Mouse (Mus musculus): ENCODE measurements around the gene Nr6a1. TPM values are rescaled to one million over a fixed set of nuclear protein-coding genes. Genes with fewer than 3 reads are reported as not detected.

Nr6a1 gene
- polyA plus RNA-seq, 1 experiment from 2014 or later = 2.1 TPM

DNA sequence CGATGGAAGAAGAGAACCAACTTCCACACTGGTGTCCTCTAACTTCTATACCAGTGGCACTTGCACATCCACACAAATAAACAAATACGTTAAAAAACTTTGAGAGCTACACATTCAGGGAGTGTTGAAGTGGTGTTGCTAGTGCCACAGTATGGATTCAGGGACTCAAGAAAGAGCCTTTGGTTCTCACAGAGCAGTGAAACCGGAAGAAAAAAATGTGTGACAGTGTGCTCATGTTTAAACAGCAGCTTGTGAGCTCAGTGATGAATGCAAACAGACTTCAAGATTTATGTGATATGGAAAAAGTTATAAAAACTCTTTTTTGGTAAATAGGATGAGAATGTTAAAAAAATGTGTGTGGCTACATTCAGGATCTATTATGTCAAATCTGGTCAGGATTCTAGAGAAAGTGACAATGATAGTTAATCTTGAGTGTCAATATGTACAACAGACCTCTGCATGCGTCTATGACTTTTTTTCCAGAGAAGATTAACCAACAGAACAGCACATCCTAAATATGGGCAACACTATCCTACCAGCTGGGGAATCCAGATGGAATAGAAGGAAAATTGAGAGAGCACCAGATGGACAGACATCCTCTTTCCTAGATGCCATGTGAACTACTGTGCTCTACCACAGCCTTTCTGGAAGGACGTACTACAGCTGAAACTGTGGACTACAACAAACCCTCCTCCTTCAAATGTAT is 156.6 kb downstream of the Nr6a1 start:
- no peaks in the 10 kb centered on the region for H3K27me3 ChIP-seq (replicated peaks)
- H3K9me3 ChIP-seq (replicated peaks) = no peaks in the 10 kb centered on the region
- WGBS (ENCODE audit: insufficient replicate concordance) = 69% methylated on average over 5 of the region's 5 CpGs
- H3K27ac ChIP-seq = no peak overlapping the region
- H3K4me2 ChIP-seq = no peak overlapping the region
- H3K9ac ChIP-seq = no peak overlapping the region
- H3K4me3 ChIP-seq = no peak overlapping the region
- H3K4me1 ChIP-seq = peaks cover 5% of the 10 kb centered on the region; the same call in 1 of the 2 replicates
- H3K36me3 ChIP-seq = no peaks in the 10 kb centered on the region
- ATAC-seq = no peak

DNA sequence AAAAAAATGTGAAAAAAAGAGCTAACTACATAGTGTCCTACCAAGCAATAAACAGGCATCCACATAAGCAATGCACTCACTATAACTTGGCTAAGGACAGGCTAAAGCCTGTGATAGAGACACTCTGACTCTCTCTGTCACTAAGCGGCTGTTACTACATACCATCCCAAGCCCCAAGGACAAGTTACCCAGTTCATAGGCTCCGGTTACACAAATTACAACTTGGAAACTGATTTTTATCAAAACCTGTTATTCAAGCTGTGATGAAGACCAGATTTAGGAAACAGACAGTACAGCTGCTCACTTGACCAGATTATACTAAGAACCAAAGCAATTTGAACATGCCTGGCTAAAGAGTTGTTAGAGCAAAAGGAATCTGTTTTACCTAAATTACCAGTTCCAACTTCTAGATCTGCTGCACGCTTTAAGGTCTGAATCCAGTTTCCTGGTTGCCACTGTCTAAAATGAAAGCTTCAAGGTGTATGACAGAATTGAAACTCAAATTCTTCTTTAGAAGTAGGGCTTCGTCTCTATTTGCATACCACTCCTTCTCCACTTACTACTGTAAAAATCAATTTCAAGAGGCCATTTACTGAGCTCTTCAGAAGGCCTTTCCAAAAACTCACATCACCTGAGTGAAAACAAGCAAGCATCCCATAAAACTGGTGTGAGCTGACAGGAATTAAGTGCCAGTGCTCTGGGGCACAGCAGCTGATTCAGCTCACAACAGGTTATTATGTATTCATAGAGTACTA is 160.1 kb downstream of the Nr6a1 start:
- no peak overlapping the region for H3K27ac ChIP-seq
- H3K9ac ChIP-seq = no peak overlapping the region
- ATAC-seq = no peak
- no peaks in the 10 kb centered on the region for H3K4me1 ChIP-seq
- no peak overlapping the region for H3K4me2 ChIP-seq
- H3K36me3 ChIP-seq = no peaks in the 10 kb centered on the region
- 78% methylated on average over 4 of the region's 4 CpGs for WGBS (ENCODE audit: insufficient replicate concordance)
- H3K27me3 ChIP-seq (replicated peaks) = no peaks in the 10 kb centered on the region
- H3K4me3 ChIP-seq = no peak overlapping the region
- no peaks in the 10 kb centered on the region for H3K9me3 ChIP-seq (replicated peaks)

DNA sequence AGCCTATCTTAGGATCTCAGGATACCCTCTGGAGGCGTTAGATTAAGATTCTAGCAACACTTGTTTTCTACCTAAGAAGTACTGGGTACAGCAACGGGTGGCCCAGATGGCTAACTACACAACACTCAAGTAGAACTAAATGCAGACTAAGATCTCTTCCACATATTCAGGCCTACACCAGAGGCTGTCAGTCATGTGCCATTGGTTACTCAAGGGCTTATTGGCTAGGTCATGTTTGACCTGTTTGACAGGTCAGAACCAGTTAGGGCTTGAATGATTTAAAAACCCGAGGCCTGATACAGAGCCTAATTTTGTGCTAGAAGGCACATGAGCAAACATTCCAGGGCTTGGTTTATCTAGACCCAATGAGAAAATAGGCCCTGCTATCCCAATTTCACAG is 187.6 kb downstream of the Nr6a1 start:
- 0 out of 2 replicates have a peak, but pooled peaks cover 3% of the 10 kb centered on the region for H3K4me1 ChIP-seq
- peaks cover 5% of the 10 kb centered on the region; the same call in 1 of the 2 replicates for H3K36me3 ChIP-seq
- 58% methylated on average over 3 of the region's 3 CpGs for WGBS (ENCODE audit: insufficient replicate concordance)
- no peaks in the 10 kb centered on the region for H3K27me3 ChIP-seq (replicated peaks)
- H3K9ac ChIP-seq = no peak overlapping the region
- no peak overlapping the region for H3K27ac ChIP-seq
- no peak overlapping the region for H3K4me3 ChIP-seq
- H3K4me2 ChIP-seq = no peak overlapping the region
- no peak for ATAC-seq
- H3K9me3 ChIP-seq (replicated peaks) = no peaks in the 10 kb centered on the region

DNA sequence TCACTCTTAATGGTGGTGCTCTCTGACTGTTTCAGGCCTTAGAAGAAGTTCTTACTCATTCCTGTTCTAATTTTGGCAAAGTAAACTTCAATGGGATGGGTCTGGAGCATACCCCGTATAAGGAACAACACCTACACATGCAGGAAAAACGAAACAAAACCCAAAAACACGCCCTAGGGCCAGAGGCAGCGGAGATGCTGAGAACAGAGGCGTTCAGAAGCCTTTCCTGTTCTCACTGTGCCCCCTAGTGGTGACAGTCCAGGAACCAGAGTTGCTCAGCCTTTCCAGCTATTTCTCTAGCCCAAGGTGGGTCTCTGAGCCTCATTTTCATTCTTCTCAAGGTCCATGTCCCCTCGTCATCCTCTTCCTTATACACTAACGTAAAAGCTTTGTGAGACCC is 188.1 kb downstream of the Nr6a1 start:
- 19% methylated on average over 7 of the region's 7 CpGs for WGBS (ENCODE audit: insufficient replicate concordance)
- H3K36me3 ChIP-seq = peaks cover 5% of the 10 kb centered on the region; the same call in 1 of the 2 replicates
- H3K9me3 ChIP-seq (replicated peaks) = no peaks in the 10 kb centered on the region
- ATAC-seq = no peak
- H3K27ac ChIP-seq = no peak overlapping the region
- no peak overlapping the region for H3K4me2 ChIP-seq
- no peaks in the 10 kb centered on the region for H3K27me3 ChIP-seq (replicated peaks)
- H3K9ac ChIP-seq = no peak overlapping the region
- H3K4me1 ChIP-seq = 0 out of 2 replicates have a peak, but pooled peaks cover 3% of the 10 kb centered on the region
- H3K4me3 ChIP-seq = no peak overlapping the region

DNA sequence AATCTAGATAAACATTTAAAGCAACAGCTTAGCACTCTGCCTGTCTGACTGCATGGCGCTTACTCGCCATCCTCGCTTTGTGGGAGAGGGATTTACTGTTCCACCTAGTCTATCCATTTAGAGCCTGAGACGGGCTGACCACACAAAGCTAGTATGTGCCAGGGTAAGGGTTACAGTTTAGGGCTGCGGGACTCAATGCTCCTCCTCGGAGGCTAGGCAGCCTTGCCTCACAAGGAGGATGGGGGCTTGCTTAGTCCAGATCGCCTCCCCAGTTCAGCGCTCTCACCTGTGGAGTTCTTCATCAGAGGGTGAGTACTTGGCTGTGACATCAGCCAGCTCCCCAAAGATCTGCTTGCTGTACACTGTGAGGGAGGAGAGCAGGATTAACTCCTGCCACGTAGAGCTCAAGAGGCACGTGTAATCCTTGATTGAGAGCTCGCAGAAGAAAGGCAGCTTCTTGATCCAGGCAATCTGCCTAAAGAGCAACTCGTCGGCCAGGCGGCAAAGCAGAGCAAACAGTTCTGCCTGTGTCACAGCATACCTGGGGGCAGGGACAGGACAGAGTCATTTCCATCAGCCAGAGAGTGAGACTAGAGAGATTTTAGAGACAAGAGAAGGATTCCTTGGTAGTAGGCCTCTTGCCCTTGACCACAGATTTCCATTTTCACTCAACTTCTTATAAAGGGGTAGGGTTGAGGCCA is 188.7 kb downstream of the Nr6a1 start:
- H3K9ac ChIP-seq = no peak overlapping the region
- no peaks in the 10 kb centered on the region for H3K27me3 ChIP-seq (replicated peaks)
- WGBS (ENCODE audit: insufficient replicate concordance) = 78% methylated on average over 14 of the region's 14 CpGs
- no peak overlapping the region for H3K4me2 ChIP-seq
- H3K9me3 ChIP-seq (replicated peaks) = no peaks in the 10 kb centered on the region
- no peak overlapping the region for H3K27ac ChIP-seq
- H3K4me1 ChIP-seq = 0 out of 2 replicates have a peak, but pooled peaks cover 3% of the 10 kb centered on the region
- no peak for ATAC-seq
- peaks cover 5% of the 10 kb centered on the region; the same call in 1 of the 2 replicates for H3K36me3 ChIP-seq
- H3K4me3 ChIP-seq = no peak overlapping the region

DNA sequence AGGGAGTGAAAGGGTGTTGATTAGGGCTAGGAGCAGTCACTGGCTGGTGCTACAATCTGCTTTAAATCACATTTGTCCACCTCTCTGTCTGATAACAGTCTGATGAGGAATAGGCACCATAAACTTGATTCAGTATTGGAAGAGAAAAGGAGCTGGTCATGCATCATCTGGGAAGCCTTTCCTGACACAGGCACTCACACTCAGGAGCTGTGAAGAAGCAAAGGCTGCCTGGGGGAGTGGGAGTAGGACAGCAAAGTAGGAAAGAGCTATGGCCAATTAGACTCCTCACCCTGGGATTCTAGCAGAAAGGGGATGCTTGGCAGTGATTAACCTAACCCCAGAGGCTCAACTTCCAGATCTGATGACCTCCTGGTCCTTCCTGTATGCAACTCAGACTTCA is 191.7 kb downstream of the Nr6a1 start:
- Histone ChIP-seq H3K4me3 (no peak overlapping the region), H3K36me3 (peaks cover 5% of the 10 kb centered on the region; the same call in 1 of the 2 replicates), H3K4me2 (no peak overlapping the region), H3K9ac (no peak overlapping the region), H3K4me1 (0 out of 2 replicates have a peak, but pooled peaks cover 3% of the 10 kb centered on the region), H3K27me3 (replicated peaks) (no peaks in the 10 kb centered on the region), H3K27ac (no peak overlapping the region), H3K9me3 (replicated peaks) (no peaks in the 10 kb centered on the region)
- ATAC-seq = no peak

DNA sequence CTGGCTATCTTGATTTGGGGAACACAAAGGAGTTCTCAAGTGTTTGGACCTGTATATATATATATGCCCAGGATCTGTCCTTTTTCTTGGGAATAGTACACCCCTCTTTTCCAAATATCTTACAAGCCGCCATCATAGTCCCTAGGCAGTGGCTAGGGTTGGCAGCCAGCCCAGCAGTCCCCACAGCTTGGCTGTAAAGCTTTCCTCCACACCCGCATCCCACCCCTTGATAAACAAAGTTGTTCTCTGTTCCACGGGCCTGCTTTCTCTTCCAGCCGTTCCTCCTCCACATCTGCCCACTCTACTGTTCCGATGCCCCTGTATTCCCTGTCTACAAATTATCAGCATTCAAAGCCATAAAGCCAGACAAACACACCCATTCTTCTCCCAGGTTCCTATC is 192.8 kb downstream of the Nr6a1 start:
- Histone ChIP-seq H3K4me3 (no peak overlapping the region), H3K4me1 (0 out of 2 replicates have a peak, but pooled peaks cover 3% of the 10 kb centered on the region), H3K9me3 (replicated peaks) (no peaks in the 10 kb centered on the region), H3K36me3 (peaks cover 5% of the 10 kb centered on the region; the same call in 1 of the 2 replicates), H3K27ac (no peak overlapping the region), H3K9ac (no peak overlapping the region), H3K4me2 (no peak overlapping the region), H3K27me3 (replicated peaks) (no peaks in the 10 kb centered on the region)
- ATAC-seq = no peak
- WGBS (ENCODE audit: insufficient replicate concordance) = 69% methylated on average over 5 of the region's 5 CpGs

DNA sequence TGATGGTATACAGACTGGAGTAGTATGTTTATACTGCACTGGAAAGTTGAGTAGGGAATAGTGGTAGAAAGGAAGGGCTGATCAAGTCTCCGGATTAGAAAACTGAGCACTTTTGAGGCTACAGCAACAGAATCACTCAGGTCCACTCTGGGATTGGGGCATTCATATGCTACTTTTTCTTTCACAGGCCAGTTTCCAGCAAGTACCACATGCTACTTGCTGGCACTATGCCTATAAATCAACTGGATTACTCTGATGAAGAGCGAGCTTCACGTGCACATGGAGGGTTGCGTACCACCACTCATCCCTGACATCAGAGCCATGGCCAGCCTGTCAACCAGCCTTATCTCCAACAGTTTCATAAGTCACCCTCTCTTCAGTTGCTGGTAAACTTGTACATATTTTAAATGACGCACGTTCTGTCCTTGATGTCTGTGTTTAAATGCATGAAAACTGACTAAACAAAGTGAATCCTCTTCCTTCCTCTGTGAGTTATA is 197.1 kb downstream of the Nr6a1 start:
- H3K9me3 ChIP-seq (replicated peaks) = no peaks in the 10 kb centered on the region
- whole genome bisulfite sequencing (ENCODE audit: insufficient replicate concordance) = 84% methylated on average over 6 of the region's 6 CpGs
- H3K4me2 ChIP-seq = no peak overlapping the region
- no peak for ATAC-seq
- no peaks in the 10 kb centered on the region for H3K4me1 ChIP-seq
- H3K9ac ChIP-seq = no peak overlapping the region
- no peaks in the 10 kb centered on the region for H3K27me3 ChIP-seq (replicated peaks)
- no peak overlapping the region for H3K4me3 ChIP-seq
- H3K27ac ChIP-seq = no peak overlapping the region
- no peaks in the 10 kb centered on the region for H3K36me3 ChIP-seq

DNA sequence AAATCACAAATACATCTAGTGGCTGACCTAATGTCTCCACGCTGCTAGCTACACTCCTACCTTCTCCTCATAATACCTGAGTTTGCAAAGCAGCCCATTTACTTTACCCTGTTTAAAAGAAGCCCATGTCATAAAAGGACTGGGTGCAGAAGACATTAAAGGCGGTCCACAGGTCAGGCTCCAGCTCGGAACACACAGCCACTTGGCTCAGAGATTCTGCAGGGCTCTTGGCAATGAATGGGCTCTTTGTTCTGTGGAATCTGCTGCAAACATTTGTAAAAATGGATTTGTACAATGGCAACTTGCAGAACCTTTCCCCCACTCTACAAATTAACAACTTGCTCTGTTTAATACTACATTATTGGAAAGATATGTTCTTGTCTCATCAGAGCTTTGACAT is 202.1 kb downstream of the Nr6a1 start:
- no peaks in the 10 kb centered on the region for H3K36me3 ChIP-seq
- no peaks in the 10 kb centered on the region for H3K9me3 ChIP-seq (replicated peaks)
- no peak for ATAC-seq
- H3K4me2 ChIP-seq = no peak overlapping the region
- H3K4me1 ChIP-seq = no peaks in the 10 kb centered on the region; the same call in 1 of the 2 replicates
- H3K27ac ChIP-seq = no peak overlapping the region
- H3K27me3 ChIP-seq (replicated peaks) = no peaks in the 10 kb centered on the region
- WGBS (ENCODE audit: insufficient replicate concordance) = 62% methylated on average over 3 of the region's 3 CpGs
- H3K9ac ChIP-seq = no peak overlapping the region
- H3K4me3 ChIP-seq = no peak overlapping the region

DNA sequence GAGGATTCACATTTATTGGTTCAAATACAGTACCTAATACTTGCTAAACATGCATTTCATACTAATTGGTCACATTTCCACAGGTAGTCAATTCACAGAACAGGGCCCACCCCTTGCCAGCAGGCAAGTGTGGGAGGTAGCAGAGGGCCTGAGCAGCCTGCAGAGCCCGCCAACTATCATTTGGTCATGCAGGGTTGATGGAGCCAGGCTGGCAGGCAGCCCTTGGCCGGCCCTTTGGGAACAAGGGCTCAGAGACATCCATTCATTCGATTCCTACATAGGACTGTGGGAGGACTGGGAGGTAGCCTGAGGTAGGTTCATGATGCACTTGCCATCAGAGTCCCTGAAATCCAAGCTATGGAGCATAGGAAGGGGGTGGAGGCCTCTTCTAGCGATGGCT is 204.1 kb downstream of the Nr6a1 start:
- Histone ChIP-seq H3K4me3 (no peak overlapping the region), H3K9ac (no peak overlapping the region), H3K27ac (no peak overlapping the region), H3K9me3 (replicated peaks) (no peaks in the 10 kb centered on the region), H3K27me3 (replicated peaks) (no peaks in the 10 kb centered on the region), H3K4me2 (no peak overlapping the region), H3K36me3 (no peaks in the 10 kb centered on the region), H3K4me1 (peaks cover 16% of the 10 kb centered on the region)
- 82% methylated on average over 4 of the region's 4 CpGs for WGBS (ENCODE audit: insufficient replicate concordance)
- ATAC-seq = no peak

DNA sequence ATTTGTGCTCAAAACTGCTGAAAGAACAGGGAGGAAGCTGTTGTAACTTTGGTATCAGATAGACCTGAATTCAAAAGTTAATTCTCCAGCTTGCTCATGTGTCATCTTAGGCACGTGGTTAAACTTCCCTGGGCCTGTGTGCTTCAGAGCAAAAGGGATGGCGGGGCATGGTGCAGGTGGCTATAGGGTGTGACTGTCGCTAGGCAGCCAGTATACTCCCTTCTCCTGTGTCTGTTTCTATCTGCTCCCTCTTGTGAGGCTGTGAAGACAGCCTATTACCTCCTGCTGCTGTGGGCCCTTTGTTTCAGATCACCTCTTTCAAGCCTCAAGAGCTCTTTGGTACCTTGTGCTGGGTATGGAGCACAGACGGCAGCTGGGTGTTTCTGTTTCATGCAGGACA is 205.4 kb downstream of the Nr6a1 start:
- WGBS (ENCODE audit: insufficient replicate concordance) = 57% methylated on average over 4 of the region's 4 CpGs
- Histone ChIP-seq H3K4me3 (no peak overlapping the region), H3K4me2 (no peak overlapping the region), H3K9me3 (replicated peaks) (no peaks in the 10 kb centered on the region), H3K27ac (no peak overlapping the region), H3K36me3 (no peaks in the 10 kb centered on the region), H3K9ac (no peak overlapping the region), H3K4me1 (peaks cover 23% of the 10 kb centered on the region), H3K27me3 (replicated peaks) (no peaks in the 10 kb centered on the region)
- ATAC-seq = no peak

DNA sequence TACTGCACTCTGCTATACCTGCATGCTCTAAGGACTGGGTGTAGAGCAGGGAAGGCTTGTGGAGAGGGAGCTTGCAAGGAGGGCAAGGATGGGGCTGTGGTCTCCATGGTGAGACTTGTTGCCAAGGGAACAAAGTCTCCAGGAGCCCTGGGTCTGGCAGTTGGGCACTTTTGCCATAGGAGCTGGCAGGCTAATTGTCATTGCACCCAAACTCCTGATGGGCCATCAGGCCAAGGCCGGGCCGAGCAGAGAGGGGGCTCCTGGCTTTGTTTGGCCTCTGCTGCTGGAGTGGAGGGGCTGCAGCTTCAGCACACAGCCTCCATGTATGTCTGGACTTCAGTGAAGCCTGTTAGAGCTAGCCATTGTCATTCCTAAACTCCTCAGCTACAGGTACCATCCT is 206.8 kb downstream of the Nr6a1 start:
- H3K27ac ChIP-seq = no peak overlapping the region
- no peak overlapping the region for H3K9ac ChIP-seq
- H3K36me3 ChIP-seq = no peaks in the 10 kb centered on the region
- no peaks in the 10 kb centered on the region for H3K9me3 ChIP-seq (replicated peaks)
- H3K4me3 ChIP-seq = no peak overlapping the region
- 0 out of 2 replicates have a peak, but pooled peaks cover 5% of the 10 kb centered on the region for H3K27me3 ChIP-seq (replicated peaks)
- H3K4me2 ChIP-seq = no peak overlapping the region
- 85% methylated on average over 2 of the region's 2 CpGs for WGBS (ENCODE audit: insufficient replicate concordance)
- no peak for ATAC-seq
- H3K4me1 ChIP-seq = peaks cover 23% of the 10 kb centered on the region

All from liver, embryonic 12.5 days (tissue).